In genomic region chr2:54111294-54111693, GRCm38 (mm10) we compare ENCODE assay signal across 24 mouse cellular contexts. TPM values are rescaled to one million over a fixed set of nuclear protein-coding genes. Genes with fewer than 3 reads are reported as not detected.
DNase-seq lines count a peak whose midpoint lies in the region; ATAC-seq and TF ChIP-seq lines count a peak whose summit lies in the region.
"Had no signal": no experiment of that assay in that cellular context is flagged by ENCODE, and none has a peak within 500 bp of the region (broad histone marks: within the 10 kb centered on the region; RNA-seq: fewer than 3 reads in every experiment).

No protein-coding gene starts in this region.

- no peak for TF ChIP-seq CTCF in brain, embryonic 14.5 days (IDR thresholded peaks at IDR 0.05; ENCODE audit: borderline replicate concordance, extremely low read depth, insufficient read depth, insufficient read length)
- TF ChIP-seq CTCF in forebrain, postnatal 0 days (IDR thresholded peaks at IDR 0.05; ENCODE audit: low read depth): no peak

- H3K4me2 ChIP-seq in forebrain, embryonic 14.5 days (ENCODE audit: low read length): no peak overlapping the region
- no peak overlapping the region for H3K4me2 ChIP-seq in forebrain, embryonic 12.5 days
- no peak overlapping the region for H3K4me2 ChIP-seq in forebrain, postnatal 0 days (ENCODE audit: low read depth)
- no peak overlapping the region for H3K4me2 ChIP-seq in heart, embryonic 12.5 days
- no peak overlapping the region for H3K4me2 ChIP-seq in midbrain, embryonic 14.5 days (ENCODE audit: low read length)
- H3K4me2 ChIP-seq: embryonic facial prominence, embryonic 13.5 days; embryonic facial prominence, embryonic 15.5 days had no signal

- no peak overlapping the region for H3K9ac ChIP-seq in forebrain, embryonic 14.5 days (ENCODE audit: low read length)
- H3K9ac ChIP-seq in forebrain, embryonic 12.5 days: no peak overlapping the region
- H3K9ac ChIP-seq in forebrain, postnatal 0 days: no peak overlapping the region
- H3K9ac ChIP-seq in heart, embryonic 12.5 days: no peak overlapping the region
- no peak overlapping the region for H3K9ac ChIP-seq in midbrain, embryonic 14.5 days (replicated peaks; ENCODE audit: low read length)
- H3K9ac ChIP-seq: embryonic facial prominence, embryonic 13.5 days; embryonic facial prominence, embryonic 15.5 days had no signal

- H3K27me3 ChIP-seq in forebrain, embryonic 14.5 days (replicated peaks; ENCODE audit: control insufficient read depth, insufficient read depth, low read length): no peaks in the 10 kb centered on the region
- no peaks in the 10 kb centered on the region for H3K27me3 ChIP-seq in forebrain, embryonic 12.5 days
- no peaks in the 10 kb centered on the region for H3K27me3 ChIP-seq in forebrain, postnatal 0 days (ENCODE audit: insufficient read depth, low read length)
- no peaks in the 10 kb centered on the region for H3K27me3 ChIP-seq in heart, embryonic 12.5 days (replicated peaks)
- H3K27me3 ChIP-seq in midbrain, embryonic 14.5 days (ENCODE audit: control insufficient read depth, insufficient read depth, low read length): no peaks in the 10 kb centered on the region
- H3K27me3 ChIP-seq: embryonic facial prominence, embryonic 13.5 days; embryonic facial prominence, embryonic 15.5 days had no signal

- H3K4me1 ChIP-seq in forebrain, embryonic 14.5 days (ENCODE audit: control insufficient read depth, insufficient read depth, low read length): no peaks in the 10 kb centered on the region
- H3K4me1 ChIP-seq in forebrain, embryonic 12.5 days: no peaks in the 10 kb centered on the region
- no peaks in the 10 kb centered on the region for H3K4me1 ChIP-seq in forebrain, postnatal 0 days (ENCODE audit: insufficient read depth)
- no peaks in the 10 kb centered on the region for H3K4me1 ChIP-seq in heart, embryonic 12.5 days (replicated peaks)
- no peaks in the 10 kb centered on the region for H3K4me1 ChIP-seq in midbrain, embryonic 14.5 days (ENCODE audit: control insufficient read depth, insufficient read depth, low read length)
- H3K4me1 ChIP-seq: embryonic facial prominence, embryonic 13.5 days; embryonic facial prominence, embryonic 15.5 days had no signal

- no peak for TF ChIP-seq POLR2A in brain, embryonic 14.5 days (IDR thresholded peaks at IDR 0.05; ENCODE audit: borderline replicate concordance, extremely low read depth, insufficient read depth, insufficient read length, poor library complexity, severe bottlenecking)

- H3K4me3 ChIP-seq in forebrain, embryonic 14.5 days (ENCODE audit: low read depth, low read length): no peak overlapping the region
- no peak overlapping the region for H3K4me3 ChIP-seq in forebrain, embryonic 12.5 days (replicated peaks)
- no peak overlapping the region for H3K4me3 ChIP-seq in forebrain, postnatal 0 days (ENCODE audit: low read depth, low read length)
- no peak overlapping the region for H3K4me3 ChIP-seq in heart, embryonic 12.5 days
- H3K4me3 ChIP-seq in midbrain, embryonic 14.5 days (replicated peaks; ENCODE audit: low read depth, low read length): no peak overlapping the region
- H3K4me3 ChIP-seq: embryonic facial prominence, embryonic 13.5 days; embryonic facial prominence, embryonic 15.5 days; erythroblast, embryonic 14.5 days had no signal

- peak; percentile 58 for DNase-seq in forebrain, embryonic 14.5 days (ENCODE audit: low spot score)
- DNase-seq in lung, postnatal 36 days: peak; percentile 10
- no peak for DNase-seq in lung, postnatal 10 days
- peak; percentile 75 for DNase-seq in brain, embryonic 14.5 days (ENCODE audit: low read depth)
- peak; percentile 35 for DNase-seq in forebrain, postnatal 0 days
- DNase-seq in midbrain, embryonic 14.5 days: no peak
- DNase-seq: adrenal gland, adult 2 months; adrenal gland, postnatal 10 days; adrenal gland, postnatal 25 days; cerebellum, adult 11 months; cerebellum, adult 18-20 months; cerebellum, adult 8-10 months; cerebellum, adult 9-11 months; cerebellum, postnatal 14 days; cerebellum, postnatal 36 days; embryo, embryonic 11 days had no signal

- peak; percentile 80; the same call in 1 of the 2 replicates for ATAC-seq in forebrain, embryonic 14.5 days
- no peak for ATAC-seq in forebrain, embryonic 12.5 days (ENCODE audit: low FRiP score)
- ATAC-seq in forebrain, postnatal 0 days: peak; percentile 45
- no peak for ATAC-seq in heart, embryonic 12.5 days (ENCODE audit: insufficient number of reproducible peaks, low FRiP score)
- ATAC-seq in midbrain, embryonic 14.5 days (ENCODE audit: low FRiP score, low TSS enrichment): no peak

- no peaks in the 10 kb centered on the region for H3K36me3 ChIP-seq in forebrain, embryonic 14.5 days (ENCODE audit: control insufficient read depth, insufficient read depth, low read length)
- no peaks in the 10 kb centered on the region for H3K36me3 ChIP-seq in forebrain, embryonic 12.5 days (replicated peaks)
- no peaks in the 10 kb centered on the region for H3K36me3 ChIP-seq in forebrain, postnatal 0 days (ENCODE audit: insufficient read depth)
- H3K36me3 ChIP-seq in heart, embryonic 12.5 days: no peaks in the 10 kb centered on the region
- H3K36me3 ChIP-seq in midbrain, embryonic 14.5 days (ENCODE audit: control insufficient read depth, insufficient read depth, low read length): no peaks in the 10 kb centered on the region
- H3K36me3 ChIP-seq: embryonic facial prominence, embryonic 13.5 days; embryonic facial prominence, embryonic 15.5 days had no signal

- no peaks in the 10 kb centered on the region for H3K9me3 ChIP-seq in forebrain, embryonic 14.5 days (replicated peaks; ENCODE audit: control insufficient read depth, low read length)
- no peaks in the 10 kb centered on the region for H3K9me3 ChIP-seq in forebrain, embryonic 12.5 days
- no peaks in the 10 kb centered on the region for H3K9me3 ChIP-seq in forebrain, postnatal 0 days (ENCODE audit: low read length)
- no peaks in the 10 kb centered on the region for H3K9me3 ChIP-seq in heart, embryonic 12.5 days (replicated peaks)
- no peaks in the 10 kb centered on the region for H3K9me3 ChIP-seq in midbrain, embryonic 14.5 days (ENCODE audit: control insufficient read depth, low read length)
- H3K9me3 ChIP-seq: embryonic facial prominence, embryonic 13.5 days; embryonic facial prominence, embryonic 15.5 days had no signal

- H3K27ac ChIP-seq in forebrain, embryonic 14.5 days (ENCODE audit: low read depth, low read length): no peak overlapping the region
- H3K27ac ChIP-seq in forebrain, embryonic 12.5 days: no peak overlapping the region
- H3K27ac ChIP-seq in forebrain, postnatal 0 days (ENCODE audit: low read depth, low read length): no peak overlapping the region
- no peak overlapping the region for H3K27ac ChIP-seq in heart, embryonic 12.5 days (ENCODE audit: poor library complexity, severe bottlenecking)
- no peak overlapping the region for H3K27ac ChIP-seq in midbrain, embryonic 14.5 days (replicated peaks; ENCODE audit: low read depth, low read length)
- H3K27ac ChIP-seq: embryonic facial prominence, embryonic 13.5 days; embryonic facial prominence, embryonic 15.5 days had no signal

- WGBS in forebrain, embryonic 14.5 days: 75% methylated on average over 2 of the region's 2 CpGs
- 77% methylated on average over 2 of the region's 2 CpGs for WGBS in forebrain, embryonic 12.5 days
- 53% methylated on average over 2 of the region's 2 CpGs for WGBS in forebrain, postnatal 0 days
- WGBS in heart, embryonic 12.5 days: 56% methylated on average over 2 of the region's 2 CpGs
- 85% methylated on average over 2 of the region's 2 CpGs for WGBS in midbrain, embryonic 14.5 days

RNA-seq across cellular contexts. Expression of gene Rprm, which starts 25.9 kb away (rescaled TPM):
- polyA plus RNA-seq in forebrain, embryonic 14.5 days (2014; fragmentation: Nextera tagmentation; extraction: Ambion mirVana): 81.9 and 87.7 TPM in 2 replicates
- 83.9 and 90.5 TPM in 2 replicates for polyA plus RNA-seq in forebrain, embryonic 12.5 days (2016; fragmentation: Nextera tagmentation; extraction: Ambion mirVana)
- polyA plus RNA-seq in brain, embryonic 14.5 days (2012; rRNA removed): 117 and 171 TPM in 2 replicates
- 143 and 145 TPM in 2 replicates for total RNA-seq in forebrain, postnatal 0 days (2014; rRNA removed)
- polyA plus RNA-seq in forebrain, postnatal 0 days (2015; fragmentation: Nextera tagmentation; extraction: Ambion mirVana): 207 and 245 TPM in 2 replicates
- 1.2 and 1.3 TPM in 2 replicates for polyA plus RNA-seq in heart, embryonic 12.5 days (2016; fragmentation: Nextera tagmentation; extraction: Ambion mirVana)
- 31.5 and 44.7 TPM in 2 replicates for polyA plus RNA-seq in midbrain, embryonic 14.5 days (2014; fragmentation: Nextera tagmentation; extraction: Ambion mirVana)
- total RNA-seq: common myeloid progenitor, adult 5-6 weeks; MEL had no signal
- polyA plus RNA-seq: C2C12 had no signal

Comparison
In these comparisons a context has a peak if more than half of its experiments do, and no peak if none do; other contexts are left out.
1. ATAC-seq: peak in forebrain, embryonic 14.5 days (single experiment) and forebrain, postnatal 0 days (single experiment); none in forebrain, embryonic 12.5 days (single experiment), heart, embryonic 12.5 days (single experiment) and midbrain, embryonic 14.5 days (single experiment).
2. DNase-seq: peak in forebrain, embryonic 14.5 days (single experiment), lung, postnatal 36 days (single experiment), brain, embryonic 14.5 days (single experiment) and forebrain, postnatal 0 days (single experiment); none in lung, postnatal 10 days (single experiment) and midbrain, embryonic 14.5 days (single experiment).
3. RNA of gene Rprm, which starts 25.9 kb away (polyA plus RNA-seq): 207 to 245 TPM in forebrain, postnatal 0 days, 117 to 171 TPM in brain, embryonic 14.5 days, 83.9 to 90.5 TPM in forebrain, embryonic 12.5 days, 81.9 to 87.7 TPM in forebrain, embryonic 14.5 days and 31.5 to 44.7 TPM in midbrain, embryonic 14.5 days; 1.2 to 1.3 TPM in heart, embryonic 12.5 days; every median in the first group is over 10 times any median in the second.